Mouse (Mus musculus) olfactory bulb, adult 2 months (tissue): ENCODE results near the gene Kif22.

Experiments used
- CTCF ChIP-seq: fragments of 200-500 bp; IDR thresholded peaks from 2 replicates; pipeline ENCODE4 v1.5.1; 2012; ENCODE audit warnings: low read depth, mild to moderate bottlenecking, low read length, moderate library complexity; ENCODE audit not compliant: insufficient read depth
- POLR2A ChIP-seq: fragments of 200-500 bp; IDR thresholded peaks from 2 replicates; pipeline ENCODE4 v1.6.1; 2012; ENCODE audit warnings: mild to moderate bottlenecking, low read depth, low read length, moderate library complexity; ENCODE audit not compliant: insufficient read depth

- TF ChIP-seq CTCF (no peak), POLR2A (no peak)
These were observed 38.0 kb downstream of the Kif22 start for GRCm38 (mm10) chr7:127004122-127004875.
